In the genomic region with DNA sequence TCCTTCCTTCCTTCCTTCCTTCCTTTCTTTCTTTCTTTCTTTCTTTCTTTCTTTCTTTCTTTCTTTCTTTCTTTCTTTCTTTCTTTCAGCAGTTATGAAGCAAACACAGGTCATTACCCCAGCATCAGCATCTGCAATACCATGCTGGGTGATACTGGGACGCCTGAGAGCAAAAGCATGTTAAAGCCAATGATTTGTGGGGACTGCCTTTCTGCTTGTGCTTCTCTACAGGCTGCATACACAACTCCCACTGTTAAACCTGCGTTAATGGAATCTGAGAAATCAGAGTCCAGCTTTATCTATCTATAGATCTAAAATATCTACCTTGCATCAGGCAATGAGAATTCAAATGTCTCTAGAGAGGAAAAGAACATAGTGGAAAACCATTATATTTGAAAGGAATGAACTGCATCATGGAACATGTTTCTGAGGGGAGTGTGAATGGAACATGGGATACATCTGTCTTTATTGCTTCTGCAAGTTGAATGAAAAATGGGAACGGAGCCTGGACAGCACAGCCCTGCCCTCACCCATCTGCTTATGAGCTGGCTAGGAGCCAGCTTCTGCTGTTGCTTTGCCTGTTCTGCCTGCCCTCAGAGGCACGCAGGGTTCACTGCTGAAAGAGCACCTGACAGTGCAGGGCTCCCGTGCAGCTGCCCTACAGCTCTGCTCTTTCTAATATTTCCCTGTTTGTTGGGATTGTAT, we compare ENCODE assay signal across 10 mouse cellular contexts.
A peak's percentile ranks its signal among the peaks of the same experiment; 100 is the strongest.
DNase-seq lines count a peak whose midpoint lies in the region; ATAC-seq lines count a peak whose summit lies in the region.
"Had no signal": no experiment of that assay in that cellular context is flagged by ENCODE, and none has a peak within 500 bp of the region (broad histone marks: within the 10 kb centered on the region; RNA-seq: fewer than 3 reads in every experiment).

No protein-coding gene starts in this region.

- no peak overlapping the region for H3K4me2 ChIP-seq in forebrain, embryonic 11.5 days (ENCODE audit: low read depth, low read length, severe bottlenecking)
- no peak overlapping the region for H3K4me2 ChIP-seq in stomach, embryonic 16.5 days (ENCODE audit: low read depth, low read length)
- H3K4me2 ChIP-seq: liver, embryonic 15.5 days had no signal

- H3K27me3 ChIP-seq in forebrain, embryonic 11.5 days (ENCODE audit: control insufficient read depth, insufficient read depth, low read length): no peaks in the 10 kb centered on the region
- no peaks in the 10 kb centered on the region for H3K27me3 ChIP-seq in forebrain, embryonic 10.5 days (ENCODE audit: poor library complexity, severe bottlenecking)
- H3K27me3 ChIP-seq in stomach, embryonic 16.5 days (ENCODE audit: control insufficient read depth, insufficient read depth, low read length): no peaks in the 10 kb centered on the region
- H3K27me3 ChIP-seq: liver, embryonic 15.5 days had no signal

- H3K4me3 ChIP-seq in forebrain, embryonic 11.5 days (ENCODE audit: low read depth, low read length): no peak overlapping the region
- H3K4me3 ChIP-seq in forebrain, embryonic 10.5 days: no peak overlapping the region
- no peak overlapping the region for H3K4me3 ChIP-seq in stomach, embryonic 16.5 days (replicated peaks; ENCODE audit: low read length)
- H3K4me3 ChIP-seq: erythroblast, embryonic 14.5 days; liver, embryonic 15.5 days had no signal

- no peaks in the 10 kb centered on the region for H3K36me3 ChIP-seq in forebrain, embryonic 11.5 days (ENCODE audit: control insufficient read depth, insufficient read depth, low read length)
- no peaks in the 10 kb centered on the region for H3K36me3 ChIP-seq in forebrain, embryonic 10.5 days (replicated peaks)
- no peaks in the 10 kb centered on the region for H3K36me3 ChIP-seq in stomach, embryonic 16.5 days (ENCODE audit: control insufficient read depth, insufficient read depth, low read length)
- H3K36me3 ChIP-seq: liver, embryonic 15.5 days had no signal

- H3K9ac ChIP-seq in forebrain, embryonic 11.5 days (ENCODE audit: low read length): no peak overlapping the region
- H3K9ac ChIP-seq in stomach, embryonic 16.5 days (ENCODE audit: low read length): no peak overlapping the region
- H3K9ac ChIP-seq: liver, embryonic 15.5 days had no signal

- 66% methylated on average over 5 of the region's 5 CpGs for WGBS in forebrain, embryonic 11.5 days
- 72% methylated on average over 5 of the region's 5 CpGs for WGBS in forebrain, embryonic 10.5 days
- WGBS in stomach, embryonic 16.5 days: 33% methylated on average over 5 of the region's 5 CpGs

- no peak for DNase-seq in forebrain, embryonic 11.5 days (ENCODE audit: low spot score)
- no peak for DNase-seq in forebrain, embryonic 10.5 days (ENCODE audit: extremely low spot score, low spot score)
- DNase-seq in urinary bladder, postnatal 14 days (ENCODE audit: low spot score): peak; percentile 3
- DNase-seq in urinary bladder, postnatal 4 days (ENCODE audit: low spot score in 2 of 2): no peak
- DNase-seq in kidney, postnatal 36 days: peak; percentile 6 to 30
- DNase-seq in lung, adult 18-20 months: no peak
- DNase-seq in urinary bladder, postnatal 10 days (ENCODE audit: low spot score): no peak

- H3K27ac ChIP-seq in forebrain, embryonic 11.5 days (ENCODE audit: low read depth, low read length): no peak overlapping the region
- H3K27ac ChIP-seq in forebrain, embryonic 10.5 days: no peak overlapping the region
- H3K27ac ChIP-seq in stomach, embryonic 16.5 days (ENCODE audit: low read length): no peak overlapping the region
- H3K27ac ChIP-seq: liver, embryonic 15.5 days had no signal

- no peaks in the 10 kb centered on the region for H3K9me3 ChIP-seq in forebrain, embryonic 11.5 days (ENCODE audit: control insufficient read depth, low read length)
- H3K9me3 ChIP-seq in forebrain, embryonic 10.5 days: no peaks in the 10 kb centered on the region
- H3K9me3 ChIP-seq in stomach, embryonic 16.5 days (replicated peaks; ENCODE audit: control insufficient read depth, low read length): no peaks in the 10 kb centered on the region
- H3K9me3 ChIP-seq: liver, embryonic 15.5 days had no signal

- no peaks in the 10 kb centered on the region for H3K4me1 ChIP-seq in forebrain, embryonic 11.5 days (replicated peaks; ENCODE audit: control insufficient read depth, insufficient read depth, low read length)
- no peaks in the 10 kb centered on the region for H3K4me1 ChIP-seq in forebrain, embryonic 10.5 days
- no peaks in the 10 kb centered on the region for H3K4me1 ChIP-seq in stomach, embryonic 16.5 days (ENCODE audit: control insufficient read depth, insufficient read depth, low read length)
- H3K4me1 ChIP-seq: liver, embryonic 15.5 days had no signal

- peak; percentile 36; the same call in 1 of the 2 replicates for ATAC-seq in forebrain, embryonic 11.5 days (replicated peaks; ENCODE audit: low FRiP score)
- peak; percentile 71 for ATAC-seq in stomach, embryonic 16.5 days (ENCODE audit: insufficient read depth, low FRiP score)

Comparison
In these comparisons a context has a peak if more than half of its experiments do, and no peak if none do; other contexts are left out.
1. DNase-seq: peak in urinary bladder, postnatal 14 days (single experiment) and kidney, postnatal 36 days (2 of 2); none in forebrain, embryonic 11.5 days (single experiment), forebrain, embryonic 10.5 days (single experiment), urinary bladder, postnatal 4 days (0 of 2), lung, adult 18-20 months (0 of 2) and urinary bladder, postnatal 10 days (single experiment).